Mouse (Mus musculus) hindbrain, embryonic 13.5 days (tissue): Measurements from ENCODE around the gene Bahcc1. TPM values are rescaled to one million over a fixed set of nuclear protein-coding genes. Genes with fewer than 3 reads are reported as not detected.

ENCODE experiments used
- ATAC-seq: fragments of 200-750 bp; cut with Nextera tagmentation; 2 replicates; pipeline ENCODE4 v1.8.0; 2017; ENCODE audit warnings: moderate TSS enrichment; ENCODE audit not compliant: low FRiP score
- H3K27ac ChIP-seq: fragments of 300-500 bp; sonication (generic); 2 replicates; pipeline ENCODE4 v1.5.1; 2015; ENCODE audit warnings: inconsistent platforms, mild to moderate bottlenecking, moderate library complexity
- H3K27me3 ChIP-seq: fragments of 300-500 bp; sonication (generic); 2 replicates; pipeline ENCODE4 v1.6.1; 2015; ENCODE audit warnings: mild to moderate bottlenecking, inconsistent platforms
- H3K36me3 ChIP-seq: fragments of 300-500 bp; sonication (generic); 2 replicates; pipeline ENCODE4 v1.6.1; 2015; ENCODE audit warnings: mild to moderate bottlenecking, inconsistent platforms
- H3K4me1 ChIP-seq: fragments of 300-500 bp; sonication (generic); replicated peaks from 2 replicates; pipeline ENCODE4 v1.6.1; 2015; ENCODE audit warnings: inconsistent platforms
- H3K4me2 ChIP-seq: fragments of 300-500 bp; sonication (generic); 2 replicates; pipeline ENCODE4 v1.6.1; 2015; ENCODE audit warnings: inconsistent platforms, mild to moderate bottlenecking, moderate library complexity
- H3K4me3 ChIP-seq: fragments of 300-500 bp; sonication (generic); 2 replicates; pipeline ENCODE4 v1.5.1; 2015; ENCODE audit warnings: mild to moderate bottlenecking, inconsistent platforms
- H3K9ac ChIP-seq: fragments of 300-500 bp; sonication (generic); 2 replicates; pipeline ENCODE4 v1.6.1; 2015; ENCODE audit warnings: mild to moderate bottlenecking, inconsistent platforms
- H3K9me3 ChIP-seq: fragments of 300-500 bp; sonication (generic); 2 replicates; pipeline ENCODE4 v1.6.1; 2016; ENCODE audit warnings: inconsistent platforms
- WGBS: fragments of 180-500 bp; shearing (Covaris S2); methylation state at CpG from one replicate; pipeline ENCODE4 v1.1.7; 2015; 5-methylcytosine and 5-hydroxymethylcytosine counted together
- polyA plus RNA-seq: library from polyadenylated mRNA; unstranded; fragments of >200 nt; fragmentation: Nextera tagmentation; extraction: Ambion mirVana; gene quantifications from 2 replicates; pipeline ENCODE4 v1.2.1, GENCODE M21; 2015

Bahcc1 gene
- polyA plus RNA-seq, 1 experiment from 2014 or later = 13.6 TPM

DNA sequence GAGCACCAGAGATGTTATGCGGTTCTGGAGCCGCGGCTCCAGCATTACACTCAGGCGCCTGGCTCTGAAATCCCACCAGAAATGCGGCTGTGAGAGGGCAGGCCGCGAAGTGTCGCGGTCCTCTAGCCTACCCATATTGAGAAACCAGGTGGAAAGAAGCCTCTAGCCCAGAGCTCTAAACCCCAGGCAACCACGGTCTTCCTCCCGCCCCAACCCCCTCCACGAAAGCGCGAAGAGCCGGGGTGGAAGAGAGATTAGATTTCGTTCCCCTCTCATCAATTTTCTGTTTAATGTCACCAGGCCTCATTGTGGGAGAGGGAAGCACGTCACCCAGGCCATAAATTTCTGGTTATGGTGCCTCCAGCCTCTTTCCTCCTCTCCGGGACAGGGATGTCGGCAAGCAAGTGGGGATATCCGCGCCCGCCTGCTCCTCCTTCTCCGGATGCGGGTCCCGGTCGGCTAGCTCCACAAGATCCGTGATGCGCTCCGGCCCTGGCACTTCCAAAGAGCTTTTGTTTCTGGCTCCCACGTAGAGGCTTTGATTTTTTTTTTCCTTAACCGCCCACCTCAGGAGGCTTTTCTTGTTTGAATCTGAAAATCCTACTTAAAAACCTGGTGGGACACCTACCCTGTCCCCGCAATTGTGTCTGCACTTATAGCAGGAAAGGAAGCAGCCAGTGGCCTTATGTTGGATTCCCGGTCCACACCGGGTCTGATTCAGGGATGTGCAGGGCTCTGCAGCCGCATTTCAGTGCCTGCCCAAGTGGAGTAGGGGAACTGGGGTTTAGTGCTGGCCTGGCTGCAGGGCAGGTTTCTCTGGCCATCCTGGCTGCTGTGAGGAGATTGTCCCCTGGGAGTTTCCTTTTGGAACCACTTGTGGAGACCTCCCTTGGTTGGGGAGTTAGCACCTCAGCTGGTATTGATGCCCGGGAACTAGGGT lies 7.2 kb upstream of the Bahcc1 start:
- Histone ChIP-seq H3K36me3 (no peaks in the 10 kb centered on the region), H3K27me3 (no peaks in the 10 kb centered on the region), H3K4me3 (peak overlapping the region; percentile 5), H3K9ac (peak overlapping the region; percentile 72), H3K9me3 (no peaks in the 10 kb centered on the region), H3K4me2 (peak overlapping the region; percentile 51), H3K27ac (peak overlapping the region; percentile 100), H3K4me1 (peaks cover 90% of the 10 kb centered on the region)
- no peak for ATAC-seq
- 4% methylated on average over 36 of the region's 36 CpGs for WGBS

- Histone ChIP-seq H3K4me2 (peak overlapping the region; percentile 92), H3K4me3 (no peak overlapping the region), H3K36me3 (no peaks in the 10 kb centered on the region), H3K9ac (peak overlapping the region; percentile 100), H3K27me3 (no peaks in the 10 kb centered on the region), H3K27ac (peak overlapping the region; percentile 100), H3K9me3 (no peaks in the 10 kb centered on the region), H3K4me1 (peaks cover 79% of the 10 kb centered on the region)
- 63% methylated on average over 12 of the region's 12 CpGs for WGBS
- no peak for ATAC-seq
Measured at GRCm38 (mm10) chr11:120226421-120227280, 6.1 kb upstream of the Bahcc1 start.

DNA sequence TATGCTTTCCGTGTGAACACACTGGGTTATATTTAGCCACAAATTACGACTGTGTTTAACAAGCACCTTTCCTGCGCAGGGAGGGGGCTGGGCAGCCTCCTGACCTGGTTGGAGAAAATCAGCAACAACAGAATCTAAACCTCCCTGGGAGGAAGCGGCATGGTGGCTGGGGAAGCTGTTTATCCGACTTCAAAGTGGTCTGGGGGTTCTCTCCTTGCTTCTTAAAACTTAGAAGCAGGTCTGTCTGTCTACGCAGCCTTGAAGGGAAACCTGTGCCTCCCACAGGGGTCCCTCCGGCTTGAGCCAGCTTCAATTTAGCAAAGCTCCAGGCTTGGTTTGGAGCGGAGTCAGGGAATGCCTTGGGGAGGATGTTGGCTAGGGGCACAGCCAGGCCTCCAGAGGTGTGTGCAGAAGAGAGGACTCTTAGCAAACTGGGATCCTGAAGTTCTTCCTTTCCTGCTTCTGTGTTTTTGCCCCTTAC lies 5.1 kb upstream of the Bahcc1 start:
- Histone ChIP-seq H3K27me3 (no peaks in the 10 kb centered on the region), H3K9me3 (no peaks in the 10 kb centered on the region), H3K4me1 (peaks cover 80% of the 10 kb centered on the region), H3K36me3 (no peaks in the 10 kb centered on the region), H3K4me3 (peak overlapping the region; percentile 95), H3K4me2 (peak overlapping the region; percentile 92), H3K27ac (peak overlapping the region; percentile 100), H3K9ac (peak overlapping the region; percentile 100)
- no peak for ATAC-seq
- WGBS = 38% methylated on average over 8 of the region's 8 CpGs

GRCm38 (mm10) chr11:120228116-120228890 lies 4.4 kb upstream of the Bahcc1 start:
- Histone ChIP-seq H3K36me3 (no peaks in the 10 kb centered on the region), H3K4me3 (peak overlapping the region; percentile 95), H3K9me3 (no peaks in the 10 kb centered on the region), H3K9ac (peak overlapping the region; percentile 100), H3K27ac (peak overlapping the region; percentile 100), H3K4me1 (peaks cover 76% of the 10 kb centered on the region), H3K4me2 (peak overlapping the region; percentile 92), H3K27me3 (no peaks in the 10 kb centered on the region)
- no peak for ATAC-seq
- WGBS = 41% methylated on average over 9 of the region's 9 CpGs

GRCm38 (mm10) chr11:120228911-120229437 lies 3.8 kb upstream of the Bahcc1 start:
- H3K36me3 ChIP-seq = no peaks in the 10 kb centered on the region
- WGBS = 19% methylated on average over 7 of the region's 7 CpGs
- H3K27ac ChIP-seq = peak overlapping the region; percentile 100

DNA sequence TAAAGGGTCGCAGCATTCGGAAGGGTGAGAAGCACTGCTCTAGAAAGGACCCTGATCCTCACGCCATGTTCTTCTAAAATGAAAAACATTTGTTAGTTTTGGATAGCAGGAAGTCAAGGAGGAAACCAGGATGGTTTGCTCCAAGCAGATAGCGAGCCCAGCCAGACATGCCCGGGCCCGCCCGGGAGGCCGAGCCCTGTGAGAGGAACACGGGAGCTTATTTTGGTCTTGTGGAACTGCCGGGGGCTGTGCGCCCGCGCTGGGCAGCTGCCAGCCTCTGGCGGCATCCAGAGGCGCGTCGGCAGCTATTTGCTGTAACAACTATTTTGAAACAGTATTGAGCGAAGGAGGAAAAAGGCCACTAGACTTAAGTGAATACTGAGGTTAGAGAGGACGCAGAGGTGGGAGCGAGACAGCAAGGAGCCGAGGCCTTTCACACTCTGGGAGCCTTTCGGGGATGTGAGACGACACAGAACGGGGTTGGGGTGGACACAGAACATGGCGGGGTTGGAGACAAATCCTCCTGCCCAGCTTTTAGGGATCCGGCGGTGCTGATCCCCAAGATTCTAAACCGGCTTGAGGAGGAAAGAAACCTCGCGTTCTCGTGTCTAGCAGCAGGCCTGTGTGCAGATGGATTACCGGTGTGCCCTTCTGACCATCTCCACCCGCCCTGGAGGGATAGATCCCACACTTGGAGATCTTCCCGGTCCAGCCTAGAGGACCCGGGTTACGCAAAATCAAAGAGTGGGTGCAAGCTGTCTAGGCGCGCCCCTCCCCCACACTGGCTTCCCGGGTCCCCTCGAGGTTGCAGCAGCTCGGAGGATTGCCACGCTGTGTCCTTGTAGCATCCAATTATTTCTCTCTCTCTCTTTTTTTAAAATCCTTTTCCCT lies 2.6 kb upstream of the Bahcc1 start:
- WGBS = 2% methylated on average over 42 of the region's 42 CpGs

More at GRCm38 (mm10) chr11:120228911-120229437, 3.8 kb upstream of the Bahcc1 start:
- H3K4me3 ChIP-seq = peak overlapping the region; percentile 95
- H3K9ac ChIP-seq = peak overlapping the region; percentile 100
- peaks cover 70% of the 10 kb centered on the region for H3K4me1 ChIP-seq
- ATAC-seq = no peak
- H3K27me3 ChIP-seq = no peaks in the 10 kb centered on the region
- peak overlapping the region; percentile 92 for H3K4me2 ChIP-seq
- H3K9me3 ChIP-seq = no peaks in the 10 kb centered on the region

GRCm38 (mm10) chr11:120230841-120231370 lies 1.8 kb upstream of the Bahcc1 start:
- ATAC-seq = peak; percentile 1; the same call in 1 of the 2 replicates
- no peaks in the 10 kb centered on the region for H3K36me3 ChIP-seq
- H3K4me1 ChIP-seq = peaks cover 50% of the 10 kb centered on the region
- peak overlapping the region; percentile 95 for H3K4me3 ChIP-seq
- H3K27ac ChIP-seq = peak overlapping the region; percentile 100
- H3K4me2 ChIP-seq = peak overlapping the region; percentile 92
- peak overlapping the region; percentile 100 for H3K9ac ChIP-seq
- WGBS = under 1% methylated on average over 58 of the region's 58 CpGs
- H3K27me3 ChIP-seq = no peaks in the 10 kb centered on the region
- H3K9me3 ChIP-seq = no peaks in the 10 kb centered on the region

More for the DNA sequence above, 2.6 kb upstream of the Bahcc1 start:
- Histone ChIP-seq H3K27ac (peak overlapping the region; percentile 100), H3K4me2 (peak overlapping the region; percentile 92), H3K9me3 (no peaks in the 10 kb centered on the region), H3K36me3 (no peaks in the 10 kb centered on the region), H3K4me3 (peak overlapping the region; percentile 95), H3K4me1 (peaks cover 58% of the 10 kb centered on the region), H3K9ac (peak overlapping the region; percentile 100), H3K27me3 (no peaks in the 10 kb centered on the region)
- ATAC-seq = no peak

DNA sequence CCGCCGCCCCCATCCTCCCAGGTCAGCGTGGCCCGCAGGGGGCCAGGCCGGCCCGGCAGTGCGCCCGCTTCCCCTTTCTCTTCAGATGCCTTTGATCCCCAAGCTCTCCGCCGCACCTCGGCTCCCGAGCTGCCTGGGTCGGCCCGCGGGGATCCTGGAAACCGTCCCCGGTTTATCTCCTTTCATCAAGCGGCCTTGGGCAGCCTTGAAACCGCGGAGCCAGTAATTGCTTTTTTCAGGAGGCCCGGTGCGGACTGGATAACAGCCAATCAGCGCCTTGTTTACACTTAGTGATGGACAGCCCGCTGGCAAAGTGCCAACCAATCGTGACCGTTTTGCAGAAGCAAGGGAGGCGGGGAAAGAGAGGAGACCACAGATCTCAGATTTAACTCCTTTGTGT lies 1.4 kb upstream of the Bahcc1 start:
- peaks cover 46% of the 10 kb centered on the region for H3K4me1 ChIP-seq
- H3K36me3 ChIP-seq = no peaks in the 10 kb centered on the region
- H3K9me3 ChIP-seq = no peaks in the 10 kb centered on the region
- H3K4me3 ChIP-seq = peak overlapping the region; percentile 95
- under 1% methylated on average over 27 of the region's 27 CpGs for WGBS
- H3K9ac ChIP-seq = peak overlapping the region; percentile 100
- peak; percentile 69 for ATAC-seq
- H3K4me2 ChIP-seq = peak overlapping the region; percentile 92
- H3K27me3 ChIP-seq = no peaks in the 10 kb centered on the region
- H3K27ac ChIP-seq = peak overlapping the region; percentile 100

- Histone ChIP-seq H3K27ac (peak overlapping the region; percentile 100), H3K4me3 (peak overlapping the region; percentile 95), H3K9me3 (no peaks in the 10 kb centered on the region), H3K9ac (peak overlapping the region; percentile 100), H3K4me2 (peak overlapping the region; percentile 99), H3K27me3 (no peaks in the 10 kb centered on the region), H3K36me3 (peaks cover 8% of the 10 kb centered on the region), H3K4me1 (peaks cover 28% of the 10 kb centered on the region)
- WGBS = under 1% methylated on average over 51 of the region's 51 CpGs
- ATAC-seq = no peak
Measured at GRCm38 (mm10) chr11:120233441-120234135, 841 bp downstream of the Bahcc1 start.
